Mouse (Mus musculus): ENCODE measurements around the gene Sema3f. TPM values are rescaled to one million over a fixed set of nuclear protein-coding genes. Genes with fewer than 3 reads are reported as not detected.
A peak's percentile ranks its signal among the peaks of the same experiment; 100 is the strongest.

The Sema3f gene
- polyA plus RNA-seq, 2 experiments: 0.69 to 3.5 TPM

DNA sequence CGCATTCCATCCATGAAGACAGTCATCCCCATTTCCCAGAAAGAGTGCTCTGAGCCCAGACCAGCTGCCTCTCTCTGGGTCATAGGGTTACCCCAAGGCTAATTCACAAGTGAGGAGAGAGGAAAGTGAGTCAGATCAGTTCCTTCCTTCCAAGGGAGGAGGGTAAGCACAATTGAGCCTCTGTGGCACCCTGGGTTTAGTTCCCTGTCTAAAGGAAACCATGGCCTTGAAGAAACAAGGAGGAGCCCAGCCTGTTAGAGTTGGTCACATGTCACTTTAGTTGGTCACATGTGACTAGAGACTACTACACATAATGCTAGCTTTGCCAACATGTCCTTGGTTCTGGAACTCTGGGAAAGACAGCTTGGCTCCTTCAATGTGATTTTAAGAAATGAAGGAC is 14.5 kb upstream of the Sema3f start:
- TF ChIP-seq EP300 (IDR thresholded peaks at IDR 0.05; ENCODE audit: low read depth) (no peak), CTCF (IDR thresholded peaks at IDR 0.05; ENCODE audit: low read depth) (no peak)
- no peaks in the 10 kb centered on the region for H3K36me3 ChIP-seq (replicated peaks; ENCODE audit: control insufficient read depth, insufficient read depth, low read depth)
- peaks cover 0 to 17% of the 10 kb centered on the region in 2 experiments; a peak in 2 of 4 replicates for H3K4me1 ChIP-seq (replicated peaks; ENCODE audit: control insufficient read depth in 2 of 2, insufficient read depth in 2 of 2, low read length in 1 of 2)
- no peak overlapping the region for H3K4me2 ChIP-seq (ENCODE audit: low read depth)
- ATAC-seq (ENCODE audit: insufficient read depth) (no peak), DNase-seq (ENCODE audit: low read depth in 3 of 3, low spot score in 3 of 3) (no peak)
- no peak overlapping the region for H3K4me3 ChIP-seq (ENCODE audit: insufficient read depth in 1 of 2, low read depth in 2 of 2, low read length in 2 of 2)
- no peak overlapping the region for H3K9ac ChIP-seq (replicated peaks)
- H3K9me3 ChIP-seq (ENCODE audit: control insufficient read depth, low read length): no peaks in the 10 kb centered on the region
- WGBS (ENCODE audit: insufficient replicate concordance): 74% methylated on average over 1 of the region's 1 CpGs
- H3K27ac ChIP-seq: no peak overlapping the region
- no peaks in the 10 kb centered on the region; the same call in 1 of the 2 replicates for H3K27me3 ChIP-seq (ENCODE audit: control insufficient read depth, insufficient read depth, low read length)

DNA sequence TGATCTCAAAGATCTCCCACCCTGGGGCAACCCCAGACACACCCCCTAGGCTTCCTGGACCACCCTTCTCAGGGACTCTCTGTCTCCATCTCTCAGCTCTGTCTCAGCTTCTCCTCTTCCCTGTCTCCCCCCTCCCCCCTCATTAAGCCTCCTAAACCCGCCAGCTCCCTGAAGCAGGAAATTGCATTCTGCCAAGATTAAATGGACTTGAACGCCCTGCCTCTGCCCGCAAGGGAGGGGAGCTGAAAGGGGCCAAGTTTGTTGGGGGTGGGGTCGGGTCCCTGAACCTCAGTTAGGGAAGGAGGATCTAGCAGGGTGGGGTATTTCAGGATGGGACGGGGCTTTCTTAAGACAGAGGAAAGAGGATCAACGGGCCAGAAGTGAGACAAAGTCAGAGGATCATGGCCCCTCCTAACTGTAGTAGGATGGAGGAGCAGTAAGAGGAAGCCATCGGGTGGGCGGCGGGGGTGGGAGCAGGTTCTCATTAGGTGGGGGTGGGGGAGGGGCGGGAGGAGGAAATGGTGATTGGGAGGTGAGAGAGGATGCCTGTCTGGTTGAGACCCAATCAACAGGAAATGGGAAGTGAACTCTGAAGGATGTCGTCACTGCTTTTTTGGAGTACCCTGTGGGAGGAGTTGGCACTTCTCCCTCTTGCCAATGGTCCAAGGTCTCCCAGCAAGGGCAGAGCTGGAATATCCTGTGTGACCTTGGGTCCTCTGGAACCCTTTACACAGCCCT is 13.7 kb upstream of the Sema3f start:
- Histone ChIP-seq H3K27me3 (ENCODE audit: control insufficient read depth, insufficient read depth, low read length) (no peaks in the 10 kb centered on the region; the same call in 1 of the 2 replicates), H3K4me3 (ENCODE audit: insufficient read depth in 1 of 2, low read depth in 2 of 2, low read length in 2 of 2) (no peak overlapping the region), H3K4me1 (replicated peaks; ENCODE audit: control insufficient read depth in 2 of 2, insufficient read depth in 2 of 2, low read length in 1 of 2) (peaks cover 0 to 17% of the 10 kb centered on the region in 2 experiments; a peak in 2 of 4 replicates), H3K9ac (replicated peaks) (no peak overlapping the region), H3K27ac (no peak overlapping the region), H3K9me3 (ENCODE audit: control insufficient read depth, low read length) (no peaks in the 10 kb centered on the region), H3K36me3 (replicated peaks; ENCODE audit: control insufficient read depth, insufficient read depth, low read depth) (no peaks in the 10 kb centered on the region), H3K4me2 (ENCODE audit: low read depth) (peak overlapping the region; percentile 6; the same call in 1 of the 2 replicates)
- WGBS (ENCODE audit: insufficient replicate concordance): 4% methylated on average over 11 of the region's 11 CpGs
- TF ChIP-seq EP300 (IDR thresholded peaks at IDR 0.05; ENCODE audit: low read depth): no peak
- TF ChIP-seq CTCF (IDR thresholded peaks at IDR 0.05; ENCODE audit: low read depth): no peak
- ATAC-seq (ENCODE audit: insufficient read depth) (peak; percentile 38), DNase-seq (ENCODE audit: low read depth in 3 of 3, low spot score in 3 of 3) (no peak)

GRCm38 (mm10) chr9:107723292-107723691 is 13.0 kb upstream of the Sema3f start:
- Histone ChIP-seq H3K9ac (replicated peaks) (no peak overlapping the region), H3K36me3 (replicated peaks; ENCODE audit: control insufficient read depth, insufficient read depth, low read depth) (no peaks in the 10 kb centered on the region), H3K9me3 (ENCODE audit: control insufficient read depth, low read length) (no peaks in the 10 kb centered on the region), H3K27ac (no peak overlapping the region), H3K4me3 (ENCODE audit: insufficient read depth in 1 of 2, low read depth in 2 of 2, low read length in 2 of 2) (no peak overlapping the region), H3K4me2 (ENCODE audit: low read depth) (no peak overlapping the region), H3K4me1 (replicated peaks; ENCODE audit: control insufficient read depth in 2 of 2, insufficient read depth in 2 of 2, low read length in 1 of 2) (peaks cover 0 to 17% of the 10 kb centered on the region in 2 experiments; a peak in 2 of 4 replicates), H3K27me3 (ENCODE audit: control insufficient read depth, insufficient read depth, low read length) (no peaks in the 10 kb centered on the region; the same call in 1 of the 2 replicates)
- no peak for TF ChIP-seq EP300 (IDR thresholded peaks at IDR 0.05; ENCODE audit: low read depth)
- no peak for TF ChIP-seq CTCF (IDR thresholded peaks at IDR 0.05; ENCODE audit: low read depth)
- ATAC-seq (ENCODE audit: insufficient read depth) (no peak), DNase-seq (ENCODE audit: low read depth in 3 of 3, low spot score in 3 of 3) (no peak)
- WGBS (ENCODE audit: insufficient replicate concordance): 20% methylated on average over 6 of the region's 6 CpGs

- TF ChIP-seq CTCF (IDR thresholded peaks at IDR 0.05; ENCODE audit: low read depth): no peak
- no peak for TF ChIP-seq EP300 (IDR thresholded peaks at IDR 0.05; ENCODE audit: low read depth)
- DNase-seq (ENCODE audit: low read depth in 3 of 3, low spot score in 3 of 3): no peak
- Histone ChIP-seq H3K36me3 (replicated peaks; ENCODE audit: control insufficient read depth, insufficient read depth, low read depth) (no peaks in the 10 kb centered on the region), H3K9me3 (ENCODE audit: control insufficient read depth, low read length) (no peaks in the 10 kb centered on the region), H3K27me3 (ENCODE audit: control insufficient read depth, insufficient read depth, low read length) (no peaks in the 10 kb centered on the region; the same call in 1 of the 2 replicates), H3K9ac (replicated peaks) (no peak overlapping the region), H3K4me1 (replicated peaks; ENCODE audit: control insufficient read depth in 2 of 2, insufficient read depth in 2 of 2, low read length in 1 of 2) (peaks cover 0 to 7% of the 10 kb centered on the region in 2 experiments; a peak in 1 of 4 replicates), H3K27ac (no peak overlapping the region), H3K4me2 (ENCODE audit: low read depth) (no peak overlapping the region), H3K4me3 (ENCODE audit: insufficient read depth in 1 of 2, low read depth in 2 of 2, low read length in 2 of 2) (no peak overlapping the region)
- WGBS (ENCODE audit: insufficient replicate concordance): 58% methylated on average over 10 of the region's 10 CpGs
- ATAC-seq (ENCODE audit: insufficient read depth): no peak
These were observed 8.7 kb upstream of the Sema3f start for GRCm38 (mm10) chr9:107718781-107719540.

DNA sequence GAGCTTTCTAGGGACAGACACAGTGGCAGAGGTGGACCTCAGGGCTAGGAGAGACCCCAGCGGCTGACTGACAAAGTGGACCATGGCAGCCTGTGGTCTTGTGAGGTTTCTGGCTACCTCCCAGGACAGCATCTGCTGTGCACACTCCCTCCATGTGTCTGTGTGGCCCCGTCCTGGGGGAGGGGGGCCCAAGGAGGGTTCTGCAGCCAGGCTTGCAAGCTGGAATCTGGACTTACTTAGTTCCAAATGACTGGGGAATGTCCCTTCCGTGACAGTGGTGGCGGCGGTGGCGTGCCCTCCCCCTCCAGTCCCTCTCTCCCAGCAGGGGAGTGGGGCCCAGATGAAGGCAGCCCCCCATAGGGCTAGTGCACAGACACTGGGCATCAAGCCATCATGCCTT is 6.7 kb upstream of the Sema3f start:
- TF ChIP-seq CTCF (IDR thresholded peaks at IDR 0.05; ENCODE audit: low read depth) (no peak), EP300 (IDR thresholded peaks at IDR 0.05; ENCODE audit: low read depth) (no peak)
- H3K4me3 ChIP-seq (ENCODE audit: insufficient read depth in 1 of 2, low read depth in 2 of 2, low read length in 2 of 2): no peak overlapping the region
- H3K9ac ChIP-seq (replicated peaks): no peak overlapping the region
- no peaks in the 10 kb centered on the region for H3K9me3 ChIP-seq (ENCODE audit: control insufficient read depth, low read length)
- no peak overlapping the region for H3K4me2 ChIP-seq (ENCODE audit: low read depth)
- peaks cover under 1% of the 10 kb centered on the region for H3K27me3 ChIP-seq (ENCODE audit: control insufficient read depth, insufficient read depth, low read length)
- 59% methylated on average over 6 of the region's 6 CpGs for WGBS (ENCODE audit: insufficient replicate concordance)
- H3K27ac ChIP-seq: no peak overlapping the region
- DNase-seq (ENCODE audit: low read depth in 3 of 3, low spot score in 3 of 3) (no peak), ATAC-seq (ENCODE audit: insufficient read depth) (no peak)
- no peaks in the 10 kb centered on the region for H3K36me3 ChIP-seq (replicated peaks; ENCODE audit: control insufficient read depth, insufficient read depth, low read depth)
- H3K4me1 ChIP-seq (replicated peaks; ENCODE audit: control insufficient read depth in 2 of 2, insufficient read depth in 2 of 2, low read length in 1 of 2): no peaks in the 10 kb centered on the region; a peak in 1 of 4 replicates
